In the genomic region with DNA sequence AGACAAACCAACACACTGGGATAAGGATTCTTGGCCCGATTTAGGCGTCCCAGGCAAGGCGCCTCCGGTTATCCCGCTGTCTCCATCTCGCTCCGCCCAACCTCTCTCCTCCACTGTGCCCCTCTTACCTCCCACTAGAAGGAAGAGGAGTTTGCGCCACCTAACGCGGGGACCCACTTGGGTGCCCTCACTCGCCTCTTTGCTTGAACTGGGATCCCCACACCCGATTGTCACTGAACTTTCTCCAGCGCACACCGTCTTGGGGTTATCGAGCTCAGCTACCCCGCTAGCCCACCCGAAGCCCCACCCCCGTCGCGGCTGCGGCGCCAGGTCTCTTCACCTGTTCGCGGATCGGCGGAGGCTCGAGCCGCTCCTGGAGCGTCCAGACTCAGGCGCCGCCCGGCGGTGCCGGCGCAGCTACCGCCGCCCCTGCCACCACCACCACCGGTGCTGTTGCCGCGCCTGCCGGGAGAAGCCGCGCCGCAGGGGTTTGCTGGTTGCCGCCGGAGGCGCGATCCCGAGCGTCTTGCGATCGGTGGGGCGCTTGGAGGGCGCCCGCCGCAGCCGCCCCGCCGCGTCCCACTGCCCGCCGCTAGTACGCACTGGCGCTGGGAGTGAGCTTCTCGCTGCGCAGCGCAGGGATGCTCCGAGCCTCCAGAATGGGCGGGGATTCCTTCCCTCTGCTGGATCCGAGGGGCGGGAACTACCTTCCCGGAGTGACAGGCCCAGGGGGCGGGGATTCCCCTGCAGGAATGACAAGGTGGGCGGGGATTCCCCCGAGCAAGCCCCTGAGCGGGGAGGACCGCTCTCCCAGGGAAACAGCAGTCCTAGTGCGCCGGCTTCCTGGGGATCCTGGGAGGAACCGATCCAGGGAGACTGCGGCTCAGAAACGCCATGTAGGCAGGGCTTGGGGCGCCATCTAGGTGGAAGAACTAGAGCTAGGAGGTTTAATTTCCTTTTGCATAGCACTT, we compare ENCODE assay signal across 8 mouse cellular contexts. TPM values are rescaled to one million over a fixed set of nuclear protein-coding genes. Genes with fewer than 3 reads are reported as not detected.
DNase-seq lines count a peak whose midpoint lies in the region; ATAC-seq and TF ChIP-seq lines count a peak whose summit lies in the region.

A gene (minus strand): TSS at position 648 of the 971 bp plus-strand sequence.

- peak within 1 kb of the TSS; percentile 86 for H3K4me2 ChIP-seq in forebrain, embryonic 12.5 days
- H3K4me2 ChIP-seq in heart, embryonic 15.5 days, result peak within 1 kb of the TSS; percentile 67
- peak within 1 kb of the TSS; percentile 91 for H3K4me2 ChIP-seq in stomach, embryonic 15.5 days

- H3K27ac ChIP-seq in forebrain, embryonic 12.5 days, result peak within 1 kb of the TSS; percentile 22; the same call in 1 of the 2 replicates
- H3K27ac ChIP-seq in heart, embryonic 15.5 days, result peak within 1 kb of the TSS; percentile 87
- no peak within 1 kb of the TSS for H3K27ac ChIP-seq in liver, adult 2 months (replicated peaks; ENCODE audit: insufficient read depth, low read depth, low read length)
- H3K27ac ChIP-seq in stomach, embryonic 15.5 days, result peak within 1 kb of the TSS; percentile 55; the same call in 1 of the 2 replicates

- no peaks in the 10 kb centered on the region for H3K9me3 ChIP-seq in forebrain, embryonic 12.5 days
- no peaks in the 10 kb centered on the region for H3K9me3 ChIP-seq in heart, embryonic 15.5 days (replicated peaks)
- H3K9me3 ChIP-seq in stomach, embryonic 15.5 days, result no peaks in the 10 kb centered on the region

- H3K36me3 ChIP-seq in C2C12 (ENCODE audit: control insufficient read depth, insufficient read depth), result no peaks in the 10 kb centered on the region
- H3K36me3 ChIP-seq in forebrain, embryonic 12.5 days (replicated peaks), result no peaks in the 10 kb centered on the region
- no peaks in the 10 kb centered on the region for H3K36me3 ChIP-seq in heart, embryonic 15.5 days
- no peaks in the 10 kb centered on the region for H3K36me3 ChIP-seq in liver, adult 2 months (ENCODE audit: control insufficient read depth, insufficient read depth, low read length)
- no peaks in the 10 kb centered on the region for H3K36me3 ChIP-seq in stomach, embryonic 15.5 days

- WGBS in forebrain, embryonic 12.5 days, result under 1% methylated on average over 81 of the region's 83 CpGs
- WGBS in heart, embryonic 15.5 days, result under 1% methylated on average over 76 of the region's 83 CpGs
- WGBS in liver, adult 2 months, result 1% methylated on average over 83 of the region's 83 CpGs
- under 1% methylated on average over 80 of the region's 83 CpGs for whole genome bisulfite sequencing in stomach, embryonic 15.5 days

- peak within 1 kb of the TSS; percentile 64 for H3K9ac ChIP-seq in forebrain, embryonic 12.5 days
- peak within 1 kb of the TSS; percentile 72 for H3K9ac ChIP-seq in heart, embryonic 15.5 days
- H3K9ac ChIP-seq in liver, adult 2 months (ENCODE audit: low read depth, low read length), result no peak within 1 kb of the TSS
- H3K9ac ChIP-seq in stomach, embryonic 15.5 days, result peak within 1 kb of the TSS; percentile 29

- peaks cover 11% of the 10 kb centered on the region; the same call in 1 of the 2 replicates for H3K4me1 ChIP-seq in forebrain, embryonic 12.5 days
- H3K4me1 ChIP-seq in heart, embryonic 15.5 days (replicated peaks), result peaks cover 41% of the 10 kb centered on the region
- no peaks in the 10 kb centered on the region for H3K4me1 ChIP-seq in liver, adult 2 months (ENCODE audit: control insufficient read depth, insufficient read depth, low read length)
- peaks cover 9% of the 10 kb centered on the region for H3K4me1 ChIP-seq in stomach, embryonic 15.5 days

- H3K79me3 ChIP-seq in C2C12 (ENCODE audit: low read depth), result no peaks in the 10 kb centered on the region

- H3K27me3 ChIP-seq in C2C12 (ENCODE audit: control insufficient read depth, insufficient read depth, insufficient read length), result peaks cover 21% of the 10 kb centered on the region
- peaks cover 29% of the 10 kb centered on the region for H3K27me3 ChIP-seq in forebrain, embryonic 12.5 days
- peaks cover 4% of the 10 kb centered on the region; the same call in 1 of the 2 replicates for H3K27me3 ChIP-seq in heart, embryonic 15.5 days
- peaks cover 5% of the 10 kb centered on the region; the same call in 1 of the 2 replicates for H3K27me3 ChIP-seq in liver, adult 2 months (ENCODE audit: control insufficient read depth, insufficient read depth, low read length)
- H3K27me3 ChIP-seq in stomach, embryonic 15.5 days (replicated peaks), result peaks cover 13% of the 10 kb centered on the region; the same call in 1 of the 2 replicates

- no peak for TF ChIP-seq CTCF in C2C12 (IDR thresholded peaks at IDR 0.05; ENCODE audit: control insufficient read depth, insufficient read depth, insufficient read length)
- no peak for TF ChIP-seq CTCF in liver, adult 2 months (IDR thresholded peaks at IDR 0.05; ENCODE audit: low read depth, low read length)

- H3K4me3 ChIP-seq in C2C12 (ENCODE audit: insufficient read depth, poor library complexity, severe bottlenecking), result no peak within 1 kb of the TSS
- peak within 1 kb of the TSS; percentile 67 for H3K4me3 ChIP-seq in forebrain, embryonic 12.5 days (replicated peaks)
- H3K4me3 ChIP-seq in heart, embryonic 15.5 days, result peak within 1 kb of the TSS; percentile 76
- H3K4me3 ChIP-seq in liver, adult 2 months (ENCODE audit: insufficient read depth, low read depth, low read length), result peak within 1 kb of the TSS; percentile 41; the same call in 1 of the 2 replicates
- H3K4me3 ChIP-seq in stomach, embryonic 15.5 days (replicated peaks), result peak within 1 kb of the TSS; percentile 61

- H3K79me2 ChIP-seq in C2C12 (ENCODE audit: control insufficient read depth, insufficient read depth), result no peaks in the 10 kb centered on the region
- no peaks in the 10 kb centered on the region for H3K79me2 ChIP-seq in liver, adult 2 months (ENCODE audit: control insufficient read depth, insufficient read depth, low read length)

- peak; percentile 97 for DNase-seq in kidney, postnatal 10 days
- DNase-seq in liver, adult 2 months (ENCODE audit: extremely low read depth, low read depth, low spot score), result peak; percentile 36
- DNase-seq in neural tube, embryonic 10.5 days (ENCODE audit: extremely low spot score, low spot score), result peak; percentile 93

- H3ac ChIP-seq in C2C12 (ENCODE audit: control insufficient read depth, insufficient read length, low read depth), result peak within 1 kb of the TSS; percentile 57

- TF ChIP-seq POLR2A in liver, adult 2 months (IDR thresholded peaks at IDR 0.05; ENCODE audit: extremely low read depth, insufficient read depth, low read length), result no peak

- peak; percentile 78 for ATAC-seq in cerebellum, adult (ENCODE audit: insufficient number of reproducible peaks, low FRiP score, low TSS enrichment)
- ATAC-seq in forebrain, embryonic 12.5 days (ENCODE audit: low FRiP score), result peak; percentile 99
- ATAC-seq in heart, embryonic 15.5 days (replicated peaks; ENCODE audit: insufficient number of reproducible peaks, insufficient read depth, low FRiP score, low read depth), result peak; percentile 94
- peak; percentile 97 for ATAC-seq in stomach, embryonic 15.5 days (ENCODE audit: insufficient read depth, low FRiP score, low read depth)

TF ChIP-seq in C2C12, 6 proteins besides CTCF, POLR2A, EP300 and RAD21:
- no peak for TF ChIP-seq MYOD1 (IDR thresholded peaks at IDR 0.05; ENCODE audit: control insufficient read depth, insufficient read length, low read depth)
- no peak for TF ChIP-seq MAX (IDR thresholded peaks at IDR 0.05)
- no peak for TF ChIP-seq FOSL1 (IDR thresholded peaks at IDR 0.05; ENCODE audit: insufficient read depth, low read length, poor library complexity, severe bottlenecking)
- no peak for TF ChIP-seq CEBPB (IDR thresholded peaks at IDR 0.05; ENCODE audit: low read depth)
- TF ChIP-seq USF1 (IDR thresholded peaks at IDR 0.05; ENCODE audit: low read depth), result no peak
- no peak for TF ChIP-seq MYOG (IDR thresholded peaks at IDR 0.05; ENCODE audit: control insufficient read depth, extremely low read depth, insufficient read length)

RNA-seq across cellular contexts. Expression of the gene that starts here (rescaled TPM):
- 0.01 TPM for polyA plus RNA-seq in C2C12 (2012; fragmentation: generic; extraction: Trizol)
- polyA plus RNA-seq in forebrain, embryonic 12.5 days (2016; fragmentation: Nextera tagmentation; extraction: Ambion mirVana), result 4.9 and 7.3 TPM in 2 replicates
- 18.7 and 21.2 TPM in 2 replicates for polyA plus RNA-seq in heart, embryonic 15.5 days (2015; fragmentation: Nextera tagmentation; extraction: Ambion mirVana)
- total RNA-seq in liver, adult 2 months (2014; rRNA removed), result 0.74 and 1.1 TPM in 2 replicates
- 0.11 and 0.16 TPM in 2 replicates for polyA plus RNA-seq in liver, adult 2 months (2012; rRNA removed)
- polyA plus RNA-seq in stomach, embryonic 15.5 days (2015; fragmentation: Nextera tagmentation; extraction: Ambion mirVana), result 26.9 and 28.3 TPM in 2 replicates

Comparison
In these comparisons a context has a peak if more than half of its experiments do, and no peak if none do; other contexts are left out.
1. DNase-seq: peak in every context shown above with its lines; median percentile 97 in kidney, postnatal 10 days; 93 in neural tube, embryonic 10.5 days; 36 in liver, adult 2 months.